Mouse (Mus musculus): ENCODE data around the gene Cryl1.
A peak's percentile ranks its signal among the peaks of the same experiment; 100 is the strongest.

The Cryl1 gene

GRCm38 (mm10) chr14:57372348-57373102, 25.8 kb downstream of the Cryl1 start:
- DNase-seq = peak; percentile 79 to 81

- DNase-seq = peak in 1 of 2 experiments; percentile 25
Measured at GRCm38 (mm10) chr14:57367327-57367726, 31.0 kb downstream of the Cryl1 start.

DNA sequence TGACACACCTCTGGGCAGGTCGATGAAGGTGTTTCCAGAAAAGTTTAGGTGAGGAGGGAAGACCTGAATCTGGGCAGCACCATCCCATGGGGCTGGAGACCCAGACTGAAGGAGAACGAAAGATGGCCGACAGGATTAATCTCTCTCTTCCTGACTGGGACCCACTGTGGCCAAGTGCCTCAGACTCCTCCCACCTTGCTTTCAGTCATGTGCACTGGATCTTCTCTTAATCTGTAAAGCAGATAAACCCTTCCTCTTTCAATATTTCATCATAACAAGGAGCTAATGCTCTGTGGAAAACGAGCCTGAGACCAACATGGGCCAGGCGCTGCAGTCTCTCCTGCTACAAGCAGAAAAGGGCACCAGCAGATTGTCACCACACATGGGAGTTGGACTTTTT, 31.6 kb downstream of the Cryl1 start:
- no peak for DNase-seq

GRCm38 (mm10) chr14:57365341-57365740, 33.0 kb downstream of the Cryl1 start:
- DNase-seq = peak in 1 of 2 experiments; percentile 13

- no peak for DNase-seq
Measured at GRCm38 (mm10) chr14:57363833-57364232, 34.5 kb downstream of the Cryl1 start.

DNA sequence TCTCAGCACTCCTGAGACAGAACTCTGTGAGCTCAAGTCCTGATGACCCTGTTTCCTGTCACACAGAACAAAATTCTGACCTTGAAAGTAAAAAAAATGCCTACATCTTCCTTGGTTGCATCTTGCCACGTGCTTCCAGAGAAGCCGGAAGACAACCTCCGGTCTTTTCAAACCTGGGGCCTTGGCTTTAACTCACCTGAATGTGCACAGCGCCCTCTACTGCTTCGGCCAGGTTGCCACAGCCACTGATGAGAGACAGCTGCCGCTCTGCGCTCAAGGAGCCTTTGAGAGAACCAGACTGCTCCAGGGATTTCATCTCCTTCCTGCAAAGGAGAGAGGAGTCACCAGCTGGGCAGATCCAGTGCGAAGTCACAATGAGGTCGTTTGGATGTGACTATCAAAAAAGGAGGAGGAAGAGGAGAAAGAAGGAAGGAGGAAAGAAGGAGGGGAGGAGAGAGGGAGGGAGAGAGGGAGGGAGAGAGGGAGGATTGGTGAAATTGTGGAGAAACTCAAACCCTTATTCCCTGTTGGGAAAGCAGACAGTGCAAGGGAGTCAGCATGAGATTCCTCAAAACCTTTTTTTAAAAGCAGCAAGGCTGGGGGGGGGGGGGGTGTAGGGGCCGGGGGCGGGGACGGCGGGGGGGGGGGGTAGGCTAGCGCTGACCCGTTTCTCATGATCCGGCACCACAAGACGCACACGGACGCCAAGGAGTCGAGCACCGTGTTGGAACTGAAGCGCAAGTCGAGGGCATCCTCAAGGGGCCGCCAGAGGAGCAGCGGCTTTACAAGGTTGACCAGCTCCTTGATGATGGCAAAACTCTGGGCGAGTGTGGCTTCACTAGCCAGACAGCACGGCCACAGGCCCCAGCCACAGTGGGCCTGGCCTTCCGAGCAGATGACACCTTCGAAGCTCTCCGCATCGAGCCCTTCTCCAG, 35.3 kb downstream of the Cryl1 start:
- peak; percentile 89 to 91 for DNase-seq

- no peak for DNase-seq
Measured at GRCm38 (mm10) chr14:57357030-57357429, 41.3 kb downstream of the Cryl1 start.

- DNase-seq = no peak
Measured at GRCm38 (mm10) chr14:57351521-57352235, 46.7 kb downstream of the Cryl1 start.

DNA sequence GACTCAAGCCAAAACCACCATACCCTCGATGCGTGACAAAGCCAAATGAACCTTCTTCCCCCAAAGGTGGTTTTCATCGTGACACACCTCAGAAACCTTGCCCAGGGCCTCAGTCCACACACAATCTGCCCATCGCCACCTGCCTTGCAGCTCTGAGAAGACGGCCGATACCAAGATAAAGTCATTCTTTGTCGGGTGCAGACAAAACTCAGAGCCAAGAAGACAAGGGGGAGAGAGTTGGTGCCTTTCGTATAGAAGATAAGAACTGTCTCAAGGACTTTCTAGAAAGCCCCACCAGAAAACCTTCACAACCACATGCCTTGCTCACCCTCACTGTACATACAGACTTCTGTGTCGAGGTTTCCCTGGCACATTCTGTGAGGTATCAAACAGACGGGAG, 48.4 kb downstream of the Cryl1 start:
- DNase-seq = no peak

GRCm38 (mm10) chr14:57348155-57348554, 50.2 kb downstream of the Cryl1 start:
- no peak for DNase-seq

DNA sequence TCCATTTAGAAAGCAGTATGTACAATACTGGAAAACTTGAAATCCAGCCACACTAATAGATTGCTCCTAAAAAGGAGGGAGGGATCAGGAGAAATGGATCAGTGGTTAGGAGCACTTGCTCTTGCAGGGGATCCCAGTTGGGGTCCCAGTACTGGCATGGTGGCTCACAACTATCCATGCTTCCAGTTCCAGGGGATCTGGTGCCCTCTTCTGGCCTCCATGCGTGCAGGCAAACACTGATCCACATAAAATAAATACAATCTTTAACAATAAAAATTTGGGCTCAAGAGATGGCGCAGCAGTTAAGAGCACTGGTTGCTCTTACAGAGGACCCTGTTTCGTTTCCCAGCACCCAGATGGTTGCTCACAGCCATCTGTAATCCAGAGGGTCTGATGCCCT, 52.2 kb downstream of the Cryl1 start:
- no peak for DNase-seq

DNA sequence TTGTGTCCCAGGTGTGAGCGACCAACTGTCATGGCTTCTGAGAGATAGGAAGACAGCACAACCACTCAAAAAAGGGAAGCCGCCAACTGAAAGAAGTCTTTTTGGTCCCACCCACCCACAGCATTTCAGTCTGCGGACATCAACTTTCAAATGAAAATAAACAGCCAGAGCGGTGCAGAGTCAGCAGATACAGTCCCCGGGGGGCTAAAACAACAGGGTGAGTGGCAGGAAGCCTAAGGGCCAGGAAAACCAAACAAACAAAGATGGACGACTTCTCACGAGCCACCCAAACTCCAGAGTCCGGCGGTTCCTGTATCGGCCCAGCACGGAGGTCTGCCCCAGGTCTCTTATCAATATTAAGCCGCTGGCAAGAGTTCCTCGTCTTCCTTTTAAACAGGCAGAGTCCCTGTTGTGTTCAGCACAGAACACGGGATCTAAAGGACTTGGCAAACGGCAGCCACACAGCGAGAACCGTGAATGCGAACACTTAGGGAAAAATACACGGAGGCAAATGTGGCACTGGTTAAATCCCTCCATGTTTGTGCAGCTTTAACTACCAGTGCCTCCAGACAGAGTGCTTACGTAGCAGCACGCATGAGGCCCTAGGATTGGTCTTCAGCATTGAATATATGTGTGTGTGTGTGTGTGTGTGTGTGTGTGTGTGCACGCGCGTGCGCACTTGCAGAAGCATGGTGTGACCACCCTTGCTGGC, 53.4 kb downstream of the Cryl1 start:
- peak; percentile 37 to 59 for DNase-seq

DNA sequence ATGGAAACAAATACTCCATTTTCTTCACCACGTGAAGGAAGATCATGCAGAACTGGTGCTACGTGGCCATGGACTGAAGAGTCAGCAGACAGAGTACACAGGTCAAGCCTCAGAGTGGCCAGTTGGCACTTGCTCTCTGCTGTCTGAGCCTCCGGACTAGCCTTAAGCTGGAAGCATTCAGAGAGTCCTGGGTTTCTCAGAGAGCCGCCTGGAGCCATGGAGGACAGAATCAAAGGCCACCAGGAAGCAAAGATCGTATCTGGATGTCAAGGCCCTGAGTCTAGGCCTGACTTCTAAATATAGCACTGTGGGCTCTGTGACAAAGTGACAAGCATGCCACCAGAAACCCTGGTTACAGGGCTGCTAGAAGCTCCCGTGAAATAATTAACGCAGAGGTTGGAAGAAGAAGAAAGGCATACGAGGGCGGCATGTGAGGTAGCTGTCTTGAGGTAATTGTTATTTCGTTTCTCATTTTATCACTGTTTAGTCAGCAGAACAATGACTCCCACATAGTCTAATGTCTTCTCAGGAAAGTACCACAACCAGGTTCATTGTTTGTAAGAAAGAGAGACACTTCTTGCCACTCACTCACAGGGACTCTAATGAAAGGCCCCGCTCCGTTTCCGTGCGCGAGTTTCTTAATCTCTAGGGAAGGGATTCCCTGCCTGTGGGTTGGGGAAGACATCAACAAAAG, 55.1 kb downstream of the Cryl1 start:
- peak; percentile 11 to 33 for DNase-seq

DNA sequence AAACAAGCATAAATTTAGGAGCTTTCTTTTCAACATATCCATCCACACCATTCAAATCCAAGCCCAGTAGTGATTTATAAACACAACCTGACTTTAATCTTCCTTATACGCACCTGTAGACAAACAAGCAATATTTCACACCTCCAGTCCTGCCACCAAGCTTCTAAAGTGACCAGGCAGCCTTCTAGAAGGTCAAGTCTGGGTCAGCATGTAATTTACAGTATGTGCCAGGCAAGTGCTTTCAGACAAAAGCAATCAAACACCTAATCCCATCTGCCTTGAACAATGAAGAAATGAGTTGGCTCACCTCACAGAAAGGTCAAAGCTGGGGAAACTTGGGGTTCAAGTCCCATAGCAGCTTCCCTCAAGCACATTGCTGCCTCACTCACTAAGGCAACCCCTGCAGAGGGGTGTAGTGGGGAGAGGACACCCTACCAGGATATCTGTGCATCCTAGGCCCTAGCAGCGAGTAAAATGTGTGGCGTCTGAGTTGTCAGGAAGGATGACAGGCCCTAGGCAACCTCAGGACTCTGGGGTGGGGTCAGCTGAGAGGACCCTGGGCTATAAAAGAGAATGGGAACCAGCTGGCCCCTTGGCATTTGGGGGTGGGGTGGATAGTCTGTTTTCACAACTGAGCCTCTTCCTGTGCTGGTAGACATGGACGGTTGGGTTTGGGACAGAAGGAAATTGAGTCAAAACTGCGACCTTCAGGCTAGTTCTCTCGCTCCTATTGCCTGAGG, 55.8 kb downstream of the Cryl1 start:
- no peak for DNase-seq

- DNase-seq = no peak
Measured at GRCm38 (mm10) chr14:57338666-57339065, 59.7 kb downstream of the Cryl1 start.

DNA sequence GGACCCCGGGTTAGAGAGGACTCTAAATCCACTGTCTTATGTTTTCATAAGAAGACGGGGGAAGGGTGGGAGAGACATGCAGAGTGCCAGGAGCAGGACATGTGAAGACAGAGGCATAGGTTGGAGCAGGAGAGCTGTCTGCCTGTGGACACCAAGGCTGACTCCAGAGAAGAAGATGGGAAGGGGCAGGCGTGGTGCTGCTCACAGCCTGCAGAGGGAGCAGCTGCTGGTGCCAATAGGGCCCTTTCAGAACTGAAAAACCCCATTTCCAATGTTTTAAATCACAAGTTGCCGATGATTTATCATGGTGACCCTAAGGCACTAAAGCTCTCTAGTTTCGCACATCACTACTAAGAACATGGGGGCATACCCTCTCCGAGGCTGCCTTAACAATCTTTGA, 63.5 kb downstream of the Cryl1 start:
- DNase-seq = peak; percentile 35 to 46

DNA sequence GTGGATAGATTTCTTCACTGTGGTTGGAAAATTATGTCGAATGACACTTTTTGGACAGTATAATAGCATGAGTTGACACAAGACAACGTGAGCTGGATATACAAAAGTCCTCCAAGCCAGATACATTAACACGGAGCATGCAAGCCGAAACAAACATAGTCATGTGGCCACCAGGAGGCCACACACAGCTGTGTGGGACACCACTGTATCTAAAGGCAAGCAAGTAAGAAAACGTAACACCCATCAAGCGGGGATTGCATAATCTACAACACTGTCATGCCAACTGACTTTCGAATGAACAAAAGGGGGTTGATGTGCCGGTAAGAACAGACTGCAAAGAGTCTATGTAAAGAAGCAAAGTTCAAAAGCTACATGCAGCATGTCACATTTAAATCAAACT, 65.8 kb downstream of the Cryl1 start:
- DNase-seq = no peak

GRCm38 (mm10) chr14:57331097-57331496, 67.2 kb downstream of the Cryl1 start:
- DNase-seq = no peak

GRCm38 (mm10) chr14:57329600-57329999, 68.7 kb downstream of the Cryl1 start:
- no peak for DNase-seq

DNA sequence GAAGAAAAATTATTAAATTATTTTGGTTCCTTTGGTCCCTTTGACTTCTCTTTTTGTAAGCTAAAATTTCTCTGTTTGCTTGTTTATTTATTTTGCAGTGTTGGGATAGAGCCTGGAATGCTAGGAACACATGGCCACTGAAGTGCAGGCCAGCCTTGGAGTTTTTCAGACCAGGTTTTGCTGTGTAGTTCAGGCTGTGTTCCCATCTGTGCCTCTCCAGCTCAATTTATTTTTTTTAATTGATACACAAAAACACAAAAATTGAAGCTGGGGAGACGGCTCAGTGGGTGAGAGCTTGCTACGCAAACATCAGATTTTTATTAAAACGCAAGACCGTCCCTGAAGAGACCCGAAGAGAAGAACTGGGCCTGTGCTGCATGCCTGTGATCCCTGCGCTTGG, 71.6 kb downstream of the Cryl1 start:
- DNase-seq = no peak

GRCm38 (mm10) chr14:57318812-57319211, 79.5 kb downstream of the Cryl1 start:
- DNase-seq = no peak
